Comparison of ENCODE assay signal across 21 mouse cellular contexts in genomic region chr13:38670051-38670450, GRCm38 (mm10). TPM values are rescaled to one million over a fixed set of nuclear protein-coding genes. Genes with fewer than 3 reads are reported as not detected.
DNase-seq lines count a peak whose midpoint lies in the region; ATAC-seq and TF ChIP-seq lines count a peak whose summit lies in the region.
"Had no signal": no experiment of that assay in that cellular context is flagged by ENCODE, and none has a peak within 500 bp of the region (broad histone marks: within the 10 kb centered on the region; RNA-seq: fewer than 3 reads in every experiment).

No protein-coding gene starts in this region.

- H3K27me3 ChIP-seq in hindbrain, postnatal 0 days (ENCODE audit: insufficient read depth, low read length), result no peaks in the 10 kb centered on the region
- no peaks in the 10 kb centered on the region for H3K27me3 ChIP-seq in hindbrain, embryonic 14.5 days (ENCODE audit: control insufficient read depth, insufficient read depth, low read length)
- H3K27me3 ChIP-seq in midbrain, postnatal 0 days (ENCODE audit: insufficient read depth, low read length), result no peaks in the 10 kb centered on the region
- no peaks in the 10 kb centered on the region for H3K27me3 ChIP-seq in midbrain, embryonic 16.5 days (ENCODE audit: control insufficient read depth, insufficient read depth, low read depth, low read length)
- H3K27me3 ChIP-seq: embryonic facial prominence, embryonic 13.5 days; embryonic facial prominence, embryonic 15.5 days; forebrain, embryonic 12.5 days had no signal

- no peak for TF ChIP-seq CTCF in hindbrain, postnatal 0 days (IDR thresholded peaks at IDR 0.05; ENCODE audit: low read depth)
- no peak for TF ChIP-seq CTCF in midbrain, postnatal 0 days (IDR thresholded peaks at IDR 0.05)

- no peak overlapping the region for H3K4me3 ChIP-seq in hindbrain, postnatal 0 days (ENCODE audit: low read length)
- H3K4me3 ChIP-seq in hindbrain, embryonic 14.5 days (replicated peaks; ENCODE audit: low read length), result no peak overlapping the region
- H3K4me3 ChIP-seq in midbrain, postnatal 0 days (ENCODE audit: low read depth, low read length), result no peak overlapping the region
- H3K4me3 ChIP-seq in midbrain, embryonic 16.5 days (ENCODE audit: low read depth, low read length), result no peak overlapping the region
- H3K4me3 ChIP-seq: embryonic facial prominence, embryonic 13.5 days; embryonic facial prominence, embryonic 15.5 days; erythroblast, embryonic 14.5 days; forebrain, embryonic 10.5 days; forebrain, embryonic 12.5 days had no signal

- H3K9ac ChIP-seq in hindbrain, postnatal 0 days (replicated peaks; ENCODE audit: low read length), result no peak overlapping the region
- no peak overlapping the region for H3K9ac ChIP-seq in hindbrain, embryonic 14.5 days
- H3K9ac ChIP-seq in midbrain, postnatal 0 days (replicated peaks; ENCODE audit: low read length, poor library complexity, severe bottlenecking), result no peak overlapping the region
- no peak overlapping the region for H3K9ac ChIP-seq in midbrain, embryonic 16.5 days (ENCODE audit: low read depth, low read length)
- H3K9ac ChIP-seq: embryonic facial prominence, embryonic 13.5 days; embryonic facial prominence, embryonic 15.5 days; forebrain, embryonic 12.5 days had no signal

- H3K9me3 ChIP-seq in hindbrain, postnatal 0 days (ENCODE audit: low read length), result no peaks in the 10 kb centered on the region
- no peaks in the 10 kb centered on the region for H3K9me3 ChIP-seq in hindbrain, embryonic 14.5 days (ENCODE audit: control insufficient read depth, low read length)
- H3K9me3 ChIP-seq in midbrain, postnatal 0 days (ENCODE audit: low read length), result no peaks in the 10 kb centered on the region
- no peaks in the 10 kb centered on the region for H3K9me3 ChIP-seq in midbrain, embryonic 16.5 days (replicated peaks; ENCODE audit: control insufficient read depth, low read length, poor library complexity, severe bottlenecking)
- H3K9me3 ChIP-seq: embryonic facial prominence, embryonic 13.5 days; embryonic facial prominence, embryonic 15.5 days; forebrain, embryonic 10.5 days; forebrain, embryonic 12.5 days had no signal

- no peaks in the 10 kb centered on the region for H3K4me1 ChIP-seq in hindbrain, postnatal 0 days (ENCODE audit: insufficient read depth, low read length)
- no peaks in the 10 kb centered on the region for H3K4me1 ChIP-seq in hindbrain, embryonic 14.5 days (replicated peaks; ENCODE audit: control insufficient read depth, insufficient read depth, low read length)
- no peaks in the 10 kb centered on the region for H3K4me1 ChIP-seq in midbrain, postnatal 0 days (ENCODE audit: insufficient read depth, low read length)
- no peaks in the 10 kb centered on the region for H3K4me1 ChIP-seq in midbrain, embryonic 16.5 days (ENCODE audit: control insufficient read depth, insufficient read depth, low read length)
- H3K4me1 ChIP-seq: embryonic facial prominence, embryonic 13.5 days; embryonic facial prominence, embryonic 15.5 days; forebrain, embryonic 10.5 days; forebrain, embryonic 12.5 days had no signal

- ATAC-seq in hindbrain, postnatal 0 days, result peak; percentile 77
- no peak for ATAC-seq in hindbrain, embryonic 14.5 days (ENCODE audit: low FRiP score)
- ATAC-seq in midbrain, postnatal 0 days (ENCODE audit: low FRiP score), result no peak; the same call in 1 of the 2 replicates
- no peak for ATAC-seq in midbrain, embryonic 16.5 days
- ATAC-seq: forebrain, embryonic 14.5 days; forebrain, embryonic 16.5 days had no signal

- H3K36me3 ChIP-seq in hindbrain, postnatal 0 days (ENCODE audit: insufficient read depth, low read length), result no peaks in the 10 kb centered on the region
- H3K36me3 ChIP-seq in hindbrain, embryonic 14.5 days (replicated peaks; ENCODE audit: control insufficient read depth, insufficient read depth), result no peaks in the 10 kb centered on the region
- H3K36me3 ChIP-seq in midbrain, postnatal 0 days (ENCODE audit: insufficient read depth, low read length), result no peaks in the 10 kb centered on the region
- no peaks in the 10 kb centered on the region for H3K36me3 ChIP-seq in midbrain, embryonic 16.5 days (ENCODE audit: control insufficient read depth, insufficient read depth, low read length)
- H3K36me3 ChIP-seq: embryonic facial prominence, embryonic 13.5 days; embryonic facial prominence, embryonic 15.5 days; forebrain, embryonic 10.5 days; forebrain, embryonic 12.5 days had no signal

- DNase-seq in cerebellum, postnatal 14 days, result peak; percentile 81 to 85
- DNase-seq in cerebellum, postnatal 25 days, result no peak
- peak; percentile 58 for DNase-seq in hindbrain, postnatal 0 days (ENCODE audit: low spot score)
- no peak for DNase-seq in hindbrain, embryonic 14.5 days (ENCODE audit: low spot score)
- DNase-seq in midbrain, postnatal 0 days (ENCODE audit: low spot score), result peak; percentile 51
- DNase-seq: adrenal gland, adult 2 months; adrenal gland, postnatal 10 days; adrenal gland, postnatal 25 days; cerebellum, adult 11 months; cerebellum, adult 2 months; cerebellum, adult 9-10 months; cerebellum, postnatal 36 days; embryo, embryonic 11 days had no signal

- H3K27ac ChIP-seq in hindbrain, postnatal 0 days, result peak overlapping the region; percentile 48; the same call in 1 of the 2 replicates
- H3K27ac ChIP-seq in hindbrain, embryonic 14.5 days, result no peak overlapping the region
- H3K27ac ChIP-seq in midbrain, postnatal 0 days (ENCODE audit: low read depth, low read length), result no peak overlapping the region
- H3K27ac ChIP-seq in midbrain, embryonic 16.5 days (ENCODE audit: low read length), result no peak overlapping the region
- H3K27ac ChIP-seq: embryonic facial prominence, embryonic 13.5 days; embryonic facial prominence, embryonic 15.5 days; forebrain, embryonic 10.5 days; forebrain, embryonic 12.5 days had no signal

- H3K4me2 ChIP-seq in hindbrain, postnatal 0 days (ENCODE audit: low read depth, low read length), result no peak overlapping the region
- H3K4me2 ChIP-seq in hindbrain, embryonic 14.5 days (replicated peaks), result no peak overlapping the region
- no peak overlapping the region for H3K4me2 ChIP-seq in midbrain, postnatal 0 days (ENCODE audit: low read depth, low read length, poor library complexity, severe bottlenecking)
- H3K4me2 ChIP-seq in midbrain, embryonic 16.5 days (ENCODE audit: low read length), result no peak overlapping the region
- H3K4me2 ChIP-seq: embryonic facial prominence, embryonic 13.5 days; embryonic facial prominence, embryonic 15.5 days; forebrain, embryonic 12.5 days had no signal

RNA-seq across cellular contexts. Expression of gene Eef1e1, which starts 11.2 kb away (rescaled TPM):
- total RNA-seq in hindbrain, postnatal 0 days (2014; rRNA removed), result 24.5 and 36.6 TPM in 2 replicates
- polyA plus RNA-seq in hindbrain, postnatal 0 days (2015; fragmentation: Nextera tagmentation; extraction: Ambion mirVana), result 105 and 107 TPM in 2 replicates
- 102 and 116 TPM in 2 replicates for polyA plus RNA-seq in hindbrain, embryonic 14.5 days (2014; fragmentation: Nextera tagmentation; extraction: Ambion mirVana)
- 32.2 and 40.6 TPM in 2 replicates for total RNA-seq in midbrain, postnatal 0 days (2014; rRNA removed)
- 108 and 118 TPM in 2 replicates for polyA plus RNA-seq in midbrain, postnatal 0 days (2015; fragmentation: Nextera tagmentation; extraction: Ambion mirVana)
- 104 and 117 TPM in 2 replicates for polyA plus RNA-seq in midbrain, embryonic 16.5 days (2015; fragmentation: Nextera tagmentation; extraction: Ambion mirVana)

RNA-seq across cellular contexts. Expression of gene Bloc1s5, which starts 35.1 kb away (rescaled TPM):
- total RNA-seq in hindbrain, postnatal 0 days (2014; rRNA removed), result 9.7 and 10.1 TPM in 2 replicates
- 22.2 and 23.5 TPM in 2 replicates for polyA plus RNA-seq in hindbrain, postnatal 0 days (2015; fragmentation: Nextera tagmentation; extraction: Ambion mirVana)
- 19.7 and 23.6 TPM in 2 replicates for polyA plus RNA-seq in hindbrain, embryonic 14.5 days (2014; fragmentation: Nextera tagmentation; extraction: Ambion mirVana)
- 8.9 and 20.6 TPM in 2 replicates for total RNA-seq in midbrain, postnatal 0 days (2014; rRNA removed)
- polyA plus RNA-seq in midbrain, postnatal 0 days (2015; fragmentation: Nextera tagmentation; extraction: Ambion mirVana), result 18.6 and 23.9 TPM in 2 replicates
- polyA plus RNA-seq in midbrain, embryonic 16.5 days (2015; fragmentation: Nextera tagmentation; extraction: Ambion mirVana), result 20.7 and 23.8 TPM in 2 replicates

Comparison
In these comparisons a context has a peak if more than half of its experiments do, and no peak if none do; other contexts are left out.
1. DNase-seq: peak in cerebellum, postnatal 14 days (2 of 2), hindbrain, postnatal 0 days (single experiment) and midbrain, postnatal 0 days (single experiment); none in cerebellum, postnatal 25 days (0 of 2) and hindbrain, embryonic 14.5 days (single experiment).